21 mouse cellular contexts compared by ENCODE assay signal in the genomic region with DNA sequence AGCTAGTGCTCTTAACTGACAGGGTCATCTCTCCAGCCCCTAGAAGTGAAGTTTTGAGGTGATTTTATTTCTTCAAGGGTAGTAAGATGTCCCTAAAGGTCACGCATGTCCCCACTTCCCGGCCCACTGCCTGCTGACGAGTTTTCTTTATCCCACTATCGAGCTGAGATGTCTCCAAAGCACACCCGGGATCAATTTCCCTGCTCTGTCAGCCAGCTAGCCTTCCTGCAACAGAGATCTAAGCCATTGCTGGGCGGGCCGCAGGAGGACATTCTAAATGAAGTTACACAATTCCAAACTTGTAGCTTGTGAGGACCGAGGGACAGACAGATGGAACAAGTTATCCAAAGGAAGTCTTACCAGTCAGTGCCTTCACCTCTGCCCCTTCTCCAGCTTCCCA. TPM values are rescaled to one million over a fixed set of nuclear protein-coding genes. Genes with fewer than 3 reads are reported as not detected.
DNase-seq lines count a peak whose midpoint lies in the region; ATAC-seq and TF ChIP-seq lines count a peak whose summit lies in the region.
"Had no signal": no experiment of that assay in that cellular context is flagged by ENCODE, and none has a peak within 500 bp of the region (broad histone marks: within the 10 kb centered on the region; RNA-seq: fewer than 3 reads in every experiment).

No protein-coding gene starts in this region.

- no peaks in the 10 kb centered on the region for H3K36me3 ChIP-seq in heart, embryonic 14.5 days (ENCODE audit: control insufficient read depth, insufficient read depth, low read length)
- no peaks in the 10 kb centered on the region for H3K36me3 ChIP-seq in midbrain, embryonic 12.5 days
- no peaks in the 10 kb centered on the region for H3K36me3 ChIP-seq in midbrain, postnatal 0 days (ENCODE audit: insufficient read depth, low read length)
- no peaks in the 10 kb centered on the region for H3K36me3 ChIP-seq in embryonic facial prominence, embryonic 13.5 days

- no peaks in the 10 kb centered on the region for H3K9me3 ChIP-seq in heart, embryonic 14.5 days (ENCODE audit: control insufficient read depth, low read length)
- H3K9me3 ChIP-seq in midbrain, embryonic 12.5 days = no peaks in the 10 kb centered on the region
- no peaks in the 10 kb centered on the region for H3K9me3 ChIP-seq in midbrain, postnatal 0 days (ENCODE audit: low read length)
- no peaks in the 10 kb centered on the region for H3K9me3 ChIP-seq in embryonic facial prominence, embryonic 13.5 days

- H3K4me3 ChIP-seq in heart, embryonic 14.5 days (ENCODE audit: control insufficient read depth in 1 of 2, insufficient read depth in 1 of 2, low read depth in 1 of 2, low read length in 2 of 2) = no peak overlapping the region
- no peak overlapping the region for H3K4me3 ChIP-seq in midbrain, embryonic 12.5 days
- no peak overlapping the region for H3K4me3 ChIP-seq in midbrain, postnatal 0 days (ENCODE audit: low read depth, low read length)
- no peak overlapping the region for H3K4me3 ChIP-seq in embryonic facial prominence, embryonic 13.5 days

- intact Hi-C loops in heart, postnatal 25 days (cut with DNase I) = no loop called here

- no peak overlapping the region for H3K9ac ChIP-seq in heart, embryonic 14.5 days (ENCODE audit: low read length)
- H3K9ac ChIP-seq in midbrain, embryonic 12.5 days (replicated peaks) = no peak overlapping the region
- no peak overlapping the region for H3K9ac ChIP-seq in midbrain, postnatal 0 days (replicated peaks; ENCODE audit: low read length, poor library complexity, severe bottlenecking)
- H3K9ac ChIP-seq in embryonic facial prominence, embryonic 13.5 days = 0 out of 2 replicates have a peak overlapping the region, but pooled peaks have one; percentile 6

- DNase-seq in heart, postnatal 25 days (ENCODE audit: low spot score) = no peak
- no peak for DNase-seq in midbrain, postnatal 0 days (ENCODE audit: low spot score)
- DNase-seq in urinary bladder, postnatal 25 days (ENCODE audit: low spot score) = no peak
- no peak for DNase-seq in cerebellum, postnatal 36 days
- DNase-seq: adrenal gland, postnatal 25 days; gastrocnemius, postnatal 10 days; kidney, postnatal 25 days; lung, embryonic 14.5 days; midbrain, embryonic 14.5 days had no signal

- H3K4me1 ChIP-seq in heart, embryonic 14.5 days (ENCODE audit: control insufficient read depth in 2 of 2, insufficient read depth in 2 of 2, low read length in 2 of 2) = peaks cover 27 to 42% of the 10 kb centered on the region in 2 experiments
- H3K4me1 ChIP-seq in midbrain, embryonic 12.5 days = peaks cover 41% of the 10 kb centered on the region
- H3K4me1 ChIP-seq in midbrain, postnatal 0 days (ENCODE audit: insufficient read depth, low read length) = no peaks in the 10 kb centered on the region; the same call in 1 of the 2 replicates
- H3K4me1 ChIP-seq in embryonic facial prominence, embryonic 13.5 days = peaks cover 42% of the 10 kb centered on the region

- no peaks in the 10 kb centered on the region for H3K27me3 ChIP-seq in heart, embryonic 14.5 days (ENCODE audit: control insufficient read depth, insufficient read depth, low read length)
- peaks cover 53% of the 10 kb centered on the region for H3K27me3 ChIP-seq in midbrain, embryonic 12.5 days
- H3K27me3 ChIP-seq in midbrain, postnatal 0 days (ENCODE audit: insufficient read depth, low read length) = peaks cover 16% of the 10 kb centered on the region
- H3K27me3 ChIP-seq in embryonic facial prominence, embryonic 13.5 days = peaks cover 31% of the 10 kb centered on the region

- H3K4me2 ChIP-seq in heart, embryonic 14.5 days (ENCODE audit: low read length) = peak overlapping the region; percentile 80; the same call in 1 of the 2 replicates
- 0 out of 2 replicates have a peak overlapping the region, but pooled peaks have one; percentile 64 for H3K4me2 ChIP-seq in midbrain, embryonic 12.5 days (replicated peaks)
- H3K4me2 ChIP-seq in midbrain, postnatal 0 days (ENCODE audit: low read depth, low read length, poor library complexity, severe bottlenecking) = no peak overlapping the region
- H3K4me2 ChIP-seq in embryonic facial prominence, embryonic 13.5 days = peak overlapping the region; percentile 70

- no peak for TF ChIP-seq CTCF in midbrain, postnatal 0 days (IDR thresholded peaks at IDR 0.05)

- no peak overlapping the region for H3K27ac ChIP-seq in heart, embryonic 14.5 days (replicated peaks in 1 of 2; ENCODE audit: control insufficient read depth in 1 of 2, insufficient read depth in 1 of 2, low read depth in 2 of 2, low read length in 2 of 2)
- H3K27ac ChIP-seq in midbrain, embryonic 12.5 days (replicated peaks) = no peak overlapping the region
- H3K27ac ChIP-seq in midbrain, postnatal 0 days (ENCODE audit: low read depth, low read length) = no peak overlapping the region
- no peak overlapping the region for H3K27ac ChIP-seq in embryonic facial prominence, embryonic 13.5 days
- H3K27ac ChIP-seq: macrophage; stomach, postnatal 0 days had no signal

- WGBS in heart, embryonic 14.5 days = 71% methylated on average over 8 of the region's 8 CpGs
- 56% methylated on average over 8 of the region's 8 CpGs for WGBS in midbrain, embryonic 12.5 days
- WGBS in midbrain, postnatal 0 days = 57% methylated on average over 8 of the region's 8 CpGs
- WGBS in embryonic facial prominence, embryonic 13.5 days = 19% methylated on average over 8 of the region's 8 CpGs

- ATAC-seq in heart, embryonic 14.5 days (ENCODE audit: insufficient number of reproducible peaks, insufficient read depth, low FRiP score, low read depth) = no peak
- ATAC-seq in midbrain, embryonic 12.5 days (ENCODE audit: low FRiP score, low read depth) = no peak
- ATAC-seq in midbrain, postnatal 0 days (ENCODE audit: low FRiP score) = no peak
- no peak for ATAC-seq in embryonic facial prominence, embryonic 13.5 days (ENCODE audit: insufficient number of reproducible peaks, insufficient read depth, low FRiP score, low TSS enrichment, low read depth)
- ATAC-seq: CD4-positive, CD25-positive, alpha-beta regulatory T cell, adult 4 months; forebrain, embryonic 16.5 days had no signal

RNA-seq across cellular contexts. Expression of gene Slc29a1, which starts 0.9 kb away (rescaled TPM):
- polyA plus RNA-seq in heart, embryonic 14.5 days (2014; fragmentation: Nextera tagmentation; extraction: Ambion mirVana) = 84.7 and 87.8 TPM in 2 replicates
- 10 to 100 TPM; 77.9 to 78.4 TPM for total RNA-seq in heart, postnatal 25 days (2021)
- polyA plus RNA-seq in midbrain, embryonic 12.5 days (2016; fragmentation: Nextera tagmentation; extraction: Ambion mirVana) = 40.1 and 40.2 TPM in 2 replicates
- 45.3 and 82.1 TPM in 2 replicates for total RNA-seq in midbrain, postnatal 0 days (2014; rRNA removed)
- 38.4 TPM in 2 replicates for polyA plus RNA-seq in midbrain, postnatal 0 days (2015; fragmentation: Nextera tagmentation; extraction: Ambion mirVana)
- polyA plus RNA-seq in embryonic facial prominence, embryonic 13.5 days (2015; fragmentation: Nextera tagmentation; extraction: Ambion mirVana) = 69.8 and 77.4 TPM in 2 replicates

RNA-seq across cellular contexts. Expression of gene Mymx, which starts 1.6 kb away (rescaled TPM):
- polyA plus RNA-seq in heart, embryonic 14.5 days (2014; fragmentation: Nextera tagmentation; extraction: Ambion mirVana) = not detected in 2 replicates
- total RNA-seq in heart, postnatal 25 days (2021) = not detected
- polyA plus RNA-seq in midbrain, embryonic 12.5 days (2016; fragmentation: Nextera tagmentation; extraction: Ambion mirVana) = not detected in 2 replicates
- total RNA-seq in midbrain, postnatal 0 days (2014; rRNA removed) = not detected in 2 replicates
- not detected in 2 replicates for polyA plus RNA-seq in midbrain, postnatal 0 days (2015; fragmentation: Nextera tagmentation; extraction: Ambion mirVana)
- 3.8 and 5.5 TPM in 2 replicates for polyA plus RNA-seq in embryonic facial prominence, embryonic 13.5 days (2015; fragmentation: Nextera tagmentation; extraction: Ambion mirVana)
- total RNA-seq: adrenal gland, postnatal 25 days; hematopoietic stem cell, adult 5-6 weeks; layer of hippocampus, postnatal 25 days; left cerebral cortex, postnatal 25 days had no signal
- polyA plus RNA-seq: CD4-positive, CD25-positive, alpha-beta regulatory T cell, adult 4 months; forebrain, embryonic 16.5 days; heart, embryonic 11.5 days; lung, embryonic 14.5 days; macrophage; midbrain, embryonic 14.5 days; spleen, adult 2 months had no signal

RNA-seq across cellular contexts. Expression of gene Hsp90ab1, which starts 27.2 kb away (rescaled TPM):
- polyA plus RNA-seq in heart, embryonic 14.5 days (2014; fragmentation: Nextera tagmentation; extraction: Ambion mirVana) = 1,215 and 1,233 TPM in 2 replicates
- 1,000 to 10,000 TPM; 1,042 to 1,257 TPM for total RNA-seq in heart, postnatal 25 days (2021)
- polyA plus RNA-seq in midbrain, embryonic 12.5 days (2016; fragmentation: Nextera tagmentation; extraction: Ambion mirVana) = 1,424 and 1,459 TPM in 2 replicates
- 1,063 and 1,068 TPM in 2 replicates for total RNA-seq in midbrain, postnatal 0 days (2014; rRNA removed)
- polyA plus RNA-seq in midbrain, postnatal 0 days (2015; fragmentation: Nextera tagmentation; extraction: Ambion mirVana) = 1,368 and 1,371 TPM in 2 replicates
- polyA plus RNA-seq in embryonic facial prominence, embryonic 13.5 days (2015; fragmentation: Nextera tagmentation; extraction: Ambion mirVana) = 1,480 and 1,606 TPM in 2 replicates

RNA-seq across cellular contexts. Expression of gene Slc35b2, which starts 36.6 kb away (rescaled TPM):
- 91.3 and 92.4 TPM in 2 replicates for polyA plus RNA-seq in heart, embryonic 14.5 days (2014; fragmentation: Nextera tagmentation; extraction: Ambion mirVana)
- 10 to 100 TPM; 23.7 to 24.3 TPM for total RNA-seq in heart, postnatal 25 days (2021)
- 96.6 and 102 TPM in 2 replicates for polyA plus RNA-seq in midbrain, embryonic 12.5 days (2016; fragmentation: Nextera tagmentation; extraction: Ambion mirVana)
- total RNA-seq in midbrain, postnatal 0 days (2014; rRNA removed) = 91.7 and 113 TPM in 2 replicates
- 71.8 and 75.3 TPM in 2 replicates for polyA plus RNA-seq in midbrain, postnatal 0 days (2015; fragmentation: Nextera tagmentation; extraction: Ambion mirVana)
- polyA plus RNA-seq in embryonic facial prominence, embryonic 13.5 days (2015; fragmentation: Nextera tagmentation; extraction: Ambion mirVana) = 104 and 122 TPM in 2 replicates

RNA-seq across cellular contexts. Expression of gene Nfkbie, which starts 44.8 kb away (rescaled TPM):
- polyA plus RNA-seq in heart, embryonic 14.5 days (2014; fragmentation: Nextera tagmentation; extraction: Ambion mirVana) = 2.7 and 2.9 TPM in 2 replicates
- 1 to 10 TPM; 1.3 to 1.4 TPM for total RNA-seq in heart, postnatal 25 days (2021)
- 6.8 and 7.9 TPM in 2 replicates for polyA plus RNA-seq in midbrain, embryonic 12.5 days (2016; fragmentation: Nextera tagmentation; extraction: Ambion mirVana)
- 2.0 and 4.8 TPM in 2 replicates for total RNA-seq in midbrain, postnatal 0 days (2014; rRNA removed)
- 2.5 and 3.1 TPM in 2 replicates for polyA plus RNA-seq in midbrain, postnatal 0 days (2015; fragmentation: Nextera tagmentation; extraction: Ambion mirVana)
- 4.7 TPM in 2 replicates for polyA plus RNA-seq in embryonic facial prominence, embryonic 13.5 days (2015; fragmentation: Nextera tagmentation; extraction: Ambion mirVana)
